Mouse (Mus musculus): Measurements from ENCODE around the gene Spcs3. TPM values are rescaled to one million over a fixed set of nuclear protein-coding genes. Genes with fewer than 3 reads are reported as not detected.
"Not testable (repeated sequence)": the region's sequence is repeated elsewhere in the genome, so short reads cannot be mapped to it uniquely, and the experiment has no call there.

The Spcs3 gene
- 10 to 100 TPM; 20.4 to 21.4 TPM for total RNA-seq (2021)
- long read RNA-seq, experiment 1, transcript Spcs3-201 (5 exons, 3,466 nt): major isoform, 17 of 23 reads
- long read RNA-seq, experiment 1, partial matches to known transcripts: 0 of 23 reads
- long read RNA-seq, experiment 1, other reads (novel, unspliced or antisense): 6 of 23 reads
- long read RNA-seq, experiment 2, transcript Spcs3-201 (5 exons, 3,466 nt): major isoform, 40 of 46 reads
- long read RNA-seq, experiment 2, partial matches to known transcripts: 0 of 46 reads
- long read RNA-seq, experiment 2, other reads (novel, unspliced or antisense): 6 of 46 reads

GRCm38 (mm10) chr8:54529382-54530296, at the start of gene Spcs3, which contains the start of gene Asb5:
Spcs3 (minus strand) TSS chr8:54529998.
Asb5 (plus strand) TSS chr8:54529580.
- peak; percentile 96 for DNase-seq

- DNase-seq: peak; percentile 25
These were observed 41.1 kb upstream of the Spcs3 start for GRCm38 (mm10) chr8:54570618-54571609.

- no peak for DNase-seq
These were observed 37.4 kb upstream of the Spcs3 start for GRCm38 (mm10) chr8:54567168-54567567.

GRCm38 (mm10) chr8:54565603-54566260, 35.9 kb upstream of the Spcs3 start:
- DNase-seq: no peak

- DNase-seq: no peak
These were observed 35.4 kb upstream of the Spcs3 start for GRCm38 (mm10) chr8:54565181-54565580.

- DNase-seq: no peak
These were observed 32.3 kb upstream of the Spcs3 start for GRCm38 (mm10) chr8:54562137-54562536.

- no peak for DNase-seq
These were observed 25.1 kb upstream of the Spcs3 start for GRCm38 (mm10) chr8:54554921-54555320.

- DNase-seq: peak; percentile 54
These were observed 20.3 kb upstream of the Spcs3 start for GRCm38 (mm10) chr8:54550026-54550574.

GRCm38 (mm10) chr8:54548383-54548782, 18.6 kb upstream of the Spcs3 start:
- no peak for DNase-seq

GRCm38 (mm10) chr8:54541331-54541730, 11.5 kb upstream of the Spcs3 start:
- no peak for DNase-seq

- no peak for DNase-seq
These were observed 7.5 kb upstream of the Spcs3 start for GRCm38 (mm10) chr8:54537285-54537684.

GRCm38 (mm10) chr8:54535172-54535571, 5.4 kb upstream of the Spcs3 start:
- no peak for DNase-seq

- no peak for DNase-seq
These were observed 1.2 kb downstream of the Spcs3 start for GRCm38 (mm10) chr8:54528571-54528970.

GRCm38 (mm10) chr8:54526700-54527099, 3.1 kb downstream of the Spcs3 start:
- DNase-seq: no peak

- no peak for DNase-seq
These were observed 4.2 kb downstream of the Spcs3 start for GRCm38 (mm10) chr8:54525606-54526005.

- no peak for DNase-seq
These were observed 9.3 kb downstream of the Spcs3 start for GRCm38 (mm10) chr8:54520516-54520915.

- no peak for DNase-seq
These were observed 10.9 kb downstream of the Spcs3 start for GRCm38 (mm10) chr8:54518756-54519460.

GRCm38 (mm10) chr8:54512200-54512599, 17.6 kb downstream of the Spcs3 start:
- DNase-seq: not testable (repeated sequence)

GRCm38 (mm10) chr8:54511791-54512190, 18.0 kb downstream of the Spcs3 start:
- no peak for DNase-seq

GRCm38 (mm10) chr8:54509221-54509721, 20.5 kb downstream of the Spcs3 start:
- DNase-seq: no peak

Data from gastrocnemius, postnatal 25 days (tissue).